In genomic region chr11:117114592-117115345, GRCm38 (mm10) we compare ENCODE assay signal across 8 mouse cellular contexts. TPM values are rescaled to one million over a fixed set of nuclear protein-coding genes. Genes with fewer than 3 reads are reported as not detected.
DNase-seq lines count a peak whose midpoint lies in the region; ATAC-seq and TF ChIP-seq lines count a peak whose summit lies in the region.

TSS of gene Sec14l1 (plus strand) at chr11:117115168.

- TF ChIP-seq EP300 in ES-Bruce4 (IDR thresholded peaks at IDR 0.05; ENCODE audit: insufficient read depth, low read depth, low read length), result 0 out of 2 replicates have a peak, but pooled peaks have one; percentile 41

- peak within 1 kb of the TSS; percentile 98 for H3K4me3 ChIP-seq in ES-Bruce4 (ENCODE audit: low read depth, low read length)
- H3K4me3 ChIP-seq in forebrain, embryonic 14.5 days (ENCODE audit: low read depth, low read length), result peak within 1 kb of the TSS; percentile 77
- H3K4me3 ChIP-seq in neural tube, embryonic 15.5 days (replicated peaks), result peak within 1 kb of the TSS; percentile 89

- H3K27me3 ChIP-seq in ES-Bruce4 (ENCODE audit: control insufficient read depth, insufficient read depth, low read length, poor library complexity, severe bottlenecking), result no peaks in the 10 kb centered on the region
- no peaks in the 10 kb centered on the region for H3K27me3 ChIP-seq in forebrain, embryonic 14.5 days (replicated peaks; ENCODE audit: control insufficient read depth, insufficient read depth, low read length)
- no peaks in the 10 kb centered on the region for H3K27me3 ChIP-seq in neural tube, embryonic 15.5 days (replicated peaks)

- no peak for TF ChIP-seq CTCF in ES-Bruce4 (IDR thresholded peaks at IDR 0.05; ENCODE audit: low read depth, low read length)

- peak; percentile 9 for TF ChIP-seq POLR2A in ES-Bruce4 (IDR thresholded peaks at IDR 0.05; ENCODE audit: insufficient read depth, low read length)

- H3K4me1 ChIP-seq in ES-Bruce4 (ENCODE audit: control insufficient read depth, insufficient read depth, low read length), result peaks cover 3% of the 10 kb centered on the region
- peaks cover 39% of the 10 kb centered on the region for H3K4me1 ChIP-seq in forebrain, embryonic 14.5 days (ENCODE audit: control insufficient read depth, insufficient read depth, low read length)
- H3K4me1 ChIP-seq in neural tube, embryonic 15.5 days, result peaks cover 49% of the 10 kb centered on the region

- peak within 1 kb of the TSS; percentile 90 for H3K27ac ChIP-seq in ES-Bruce4 (ENCODE audit: insufficient read depth, low read length)
- peak within 1 kb of the TSS; percentile 98 for H3K27ac ChIP-seq in forebrain, embryonic 14.5 days (ENCODE audit: low read depth, low read length)
- H3K27ac ChIP-seq in neural tube, embryonic 15.5 days (replicated peaks), result peak within 1 kb of the TSS; percentile 97

- H3K9me3 ChIP-seq in ES-Bruce4 (replicated peaks; ENCODE audit: control insufficient read depth, insufficient read depth, low read length, poor library complexity, severe bottlenecking), result no peaks in the 10 kb centered on the region
- no peaks in the 10 kb centered on the region for H3K9me3 ChIP-seq in forebrain, embryonic 14.5 days (replicated peaks; ENCODE audit: control insufficient read depth, low read length)
- no peaks in the 10 kb centered on the region for H3K9me3 ChIP-seq in neural tube, embryonic 15.5 days (replicated peaks)

- intact Hi-C loops in heart, postnatal 14 days (cut with DNase I), result loop anchor here (1.0 kb wide), 1 partner anchor 12 kb away; no protein-coding TSS in a partner anchor

- H3K36me3 ChIP-seq in ES-Bruce4 (ENCODE audit: control insufficient read depth, insufficient read depth, low read length, poor library complexity, severe bottlenecking), result 0 out of 2 replicates have a peak, but pooled peaks cover 3% of the 10 kb centered on the region
- H3K36me3 ChIP-seq in forebrain, embryonic 14.5 days (ENCODE audit: control insufficient read depth, insufficient read depth, low read length), result peaks cover 16% of the 10 kb centered on the region
- H3K36me3 ChIP-seq in neural tube, embryonic 15.5 days, result peaks cover 3% of the 10 kb centered on the region; the same call in 1 of the 2 replicates

- peak; percentile 66 for ATAC-seq in cerebellum, adult (ENCODE audit: insufficient number of reproducible peaks, low FRiP score, low TSS enrichment)
- ATAC-seq in forebrain, embryonic 14.5 days, result peak; percentile 96
- ATAC-seq in neural tube, embryonic 15.5 days (ENCODE audit: low FRiP score), result peak; percentile 96

- DNase-seq in forebrain, embryonic 14.5 days (ENCODE audit: low spot score), result peak; percentile 98
- peak; percentile 100 for DNase-seq in heart, postnatal 14 days
- DNase-seq in layer of hippocampus, adult 11-12 months (ENCODE audit: low spot score), result peak; percentile 99
- peak; percentile 97 to 99 for DNase-seq in lung, adult 18-20 months
- peak; percentile 97 for DNase-seq in testis, postnatal 14 days (ENCODE audit: low spot score)

- H3K4me2 ChIP-seq in forebrain, embryonic 14.5 days (ENCODE audit: low read length), result peak within 1 kb of the TSS; percentile 69
- peak within 1 kb of the TSS; percentile 61 for H3K4me2 ChIP-seq in neural tube, embryonic 15.5 days

- peak within 1 kb of the TSS; percentile 87 for H3K9ac ChIP-seq in ES-Bruce4 (ENCODE audit: low read depth, poor library complexity, severe bottlenecking)
- peak within 1 kb of the TSS; percentile 84 for H3K9ac ChIP-seq in forebrain, embryonic 14.5 days (ENCODE audit: low read length)
- peak within 1 kb of the TSS; percentile 83 for H3K9ac ChIP-seq in neural tube, embryonic 15.5 days (replicated peaks)

- WGBS in forebrain, embryonic 14.5 days, result under 1% methylated on average over 54 of the region's 67 CpGs
- WGBS in neural tube, embryonic 15.5 days, result under 1% methylated on average over 54 of the region's 67 CpGs

RNA-seq across cellular contexts. Expression of gene Sec14l1, which starts in this region (rescaled TPM):
- 77.5 and 77.7 TPM in 2 replicates for polyA plus RNA-seq in ES-Bruce4 (2011; ENCODE audit: insufficient read depth, insufficient read length, low read depth, missing spikeins)
- polyA plus RNA-seq in forebrain, embryonic 14.5 days (2014; fragmentation: Nextera tagmentation; extraction: Ambion mirVana), result 43.6 and 56.3 TPM in 2 replicates
- 10 to 100 TPM; 89.1 to 92.0 TPM for total RNA-seq in heart, postnatal 14 days (2021)
- polyA plus RNA-seq in neural tube, embryonic 15.5 days (2015; fragmentation: Nextera tagmentation; extraction: Ambion mirVana), result 52.0 and 52.1 TPM in 2 replicates

Comparison
In these comparisons a context has a peak if more than half of its experiments do, and no peak if none do; other contexts are left out.
1. Peak in every context shown above with its lines: DNase-seq, ATAC-seq, H3K4me3 ChIP-seq and H3K27ac ChIP-seq.